Mouse (Mus musculus) MEL (cell line): ENCODE measurements around the gene Itpk1. TPM values are rescaled to one million over a fixed set of nuclear protein-coding genes. Genes with fewer than 3 reads are reported as not detected.

Experiments used
- DNase-seq: peaks from one replicate; pipeline ENCODE4 v3.0.0; 2011; ENCODE audit warnings: low read depth, low spot score
- H3K27ac ChIP-seq: 2 replicates; pipeline ENCODE4 v1.5.1; 2012; ENCODE audit warnings: low read depth, mild to moderate bottlenecking, control low read depth, low read length, moderate library complexity; ENCODE audit not compliant: control insufficient read depth
- H3K27me3 ChIP-seq, 2 experiments: fragments of 150-350 bp in 1 of 2; sonication (generic) in 1 of 2; 2 replicates each; pipeline ENCODE4 v1.6.1; 2012; ENCODE audit warnings: low read length in 2 of 2, mild to moderate bottlenecking in 2 of 2, improper control_type of control experiment in 1 of 2, moderate library complexity in 1 of 2; ENCODE audit not compliant: insufficient read depth in 2 of 2, control insufficient read depth in 1 of 2
- H3K36me3 ChIP-seq, 2 experiments: 2 replicates each; pipeline ENCODE4 v1.6.1; 2012 to 2014; ENCODE audit warnings: low read length in 2 of 2, improper control_type of control experiment in 1 of 2, inconsistent platforms in 1 of 2, mild to moderate bottlenecking in 1 of 2; ENCODE audit not compliant: insufficient read depth in 2 of 2, control insufficient read depth in 1 of 2
- H3K4me1 ChIP-seq, 2 experiments: fragments of 150-350 bp in 1 of 2; sonication (generic) in 1 of 2; 2 replicates each; pipeline ENCODE4 v1.6.1; 2012; ENCODE audit warnings: low read length in 2 of 2, improper control_type of control experiment in 1 of 2, mild to moderate bottlenecking in 1 of 2; ENCODE audit not compliant: insufficient read depth in 2 of 2, control insufficient read depth in 1 of 2
- H3K4me3 ChIP-seq, 2 experiments: fragments of 150-350 bp in 1 of 2; sonication (generic) in 1 of 2; 2 replicates each; pipeline ENCODE4 v1.5.1; 2012; ENCODE audit warnings: low read depth in 2 of 2, low read length in 2 of 2, mild to moderate bottlenecking in 2 of 2, moderate library complexity in 2 of 2, control low read depth in 1 of 2, improper control_type of control experiment in 1 of 2; ENCODE audit not compliant: control insufficient read depth in 1 of 2, insufficient read depth in 1 of 2
- H3K79me2 ChIP-seq: 2 replicates; pipeline ENCODE4 v1.6.1; 2012; ENCODE audit warnings: mild to moderate bottlenecking, low read length, moderate library complexity; ENCODE audit not compliant: control insufficient read depth, poor library complexity, insufficient read depth
- H3K9ac ChIP-seq: 2 replicates; pipeline ENCODE4 v1.6.1; 2012; ENCODE audit warnings: low read depth, mild to moderate bottlenecking, control low read depth, low read length, moderate library complexity; ENCODE audit not compliant: control insufficient read depth, poor library complexity, severe bottlenecking
- H3K9me3 ChIP-seq: fragments of 150-350 bp; sonication (generic); replicated peaks from 2 replicates; pipeline ENCODE4 v1.6.1; 2012; ENCODE audit warnings: mild to moderate bottlenecking, low read length, improper control_type of control experiment, moderate library complexity; ENCODE audit not compliant: insufficient read depth
- BHLHE40 ChIP-seq: IDR thresholded peaks from 2 replicates; pipeline ENCODE4 v1.6.1; 2012; ENCODE audit warnings: low read depth, mild to moderate bottlenecking, inconsistent platforms, low read length, improper control_type of control experiment, borderline replicate concordance
- CHD1 ChIP-seq: IDR thresholded peaks from 2 replicates; pipeline ENCODE4 v1.6.1; 2012; ENCODE audit warnings: low read depth, mild to moderate bottlenecking, inconsistent platforms, low read length, improper control_type of control experiment
- CTCF ChIP-seq, 3 experiments: IDR thresholded peaks in 2 of 3; conservative IDR thresholded peaks in 1 of 3; 2 replicates each; pipeline ENCODE4 v1.5.1; 2011 to 2012; ENCODE audit warnings: low read length in 3 of 3, low read depth in 2 of 3, mild to moderate bottlenecking in 2 of 3, improper control_type of control experiment in 1 of 3, inconsistent platforms in 1 of 3, mixed read lengths in 1 of 3, moderate library complexity in 1 of 3; ENCODE audit not compliant: control insufficient read depth in 1 of 3, insufficient read depth in 1 of 3, poor library complexity in 1 of 3, severe bottlenecking in 1 of 3
- E2F4 ChIP-seq: IDR thresholded peaks from 2 replicates; pipeline ENCODE4 v1.6.1; 2011; ENCODE audit warnings: low read depth, low read length, improper control_type of control experiment, borderline replicate concordance
- ELF1 ChIP-seq: IDR thresholded peaks from 2 replicates; pipeline ENCODE4 v1.6.1; 2014; ENCODE audit warnings: low read depth, mild to moderate bottlenecking, inconsistent platforms, low read length, improper control_type of control experiment, moderate library complexity
- EP300 ChIP-seq, 2 experiments: IDR thresholded peaks; 2 replicates each; pipeline ENCODE4 v1.6.1; 2011; ENCODE audit warnings: improper control_type of control experiment in 2 of 2, low read length in 2 of 2, low read depth in 1 of 2, mild to moderate bottlenecking in 1 of 2
- ETS1 ChIP-seq: IDR thresholded peaks from 2 replicates; pipeline ENCODE4 v1.6.1; 2012; ENCODE audit warnings: low read depth, mild to moderate bottlenecking, inconsistent platforms, low read length, improper control_type of control experiment, moderate library complexity
- GABPA ChIP-seq: IDR thresholded peaks from 2 replicates; pipeline ENCODE4 v1.6.1; 2012; ENCODE audit warnings: low read depth, mild to moderate bottlenecking, inconsistent platforms, low read length, improper control_type of control experiment, moderate library complexity
- GATA1 ChIP-seq: IDR thresholded peaks from 2 replicates; pipeline ENCODE4 v1.6.1; 2011; ENCODE audit warnings: low read depth, low read length, improper control_type of control experiment
- KAT2A ChIP-seq: conservative IDR thresholded peaks from 2 replicates; pipeline ENCODE4 v1.6.1; 2012; ENCODE audit warnings: low read depth, low read length, improper control_type of control experiment, inconsistent platforms
- MAX ChIP-seq: IDR thresholded peaks from 2 replicates; pipeline ENCODE4 v1.6.1; 2011; ENCODE audit warnings: low read length, improper control_type of control experiment
- MXI1 ChIP-seq: IDR thresholded peaks from 2 replicates; pipeline ENCODE4 v1.6.1; 2011; ENCODE audit warnings: mild to moderate bottlenecking, low read depth, low read length, improper control_type of control experiment
- MYB ChIP-seq: IDR thresholded peaks from 2 replicates; pipeline ENCODE4 v1.6.1; 2011; ENCODE audit warnings: mild to moderate bottlenecking, low read depth, low read length, improper control_type of control experiment
- NELFE ChIP-seq: IDR thresholded peaks from 2 replicates; pipeline ENCODE4 v1.6.1; 2011; ENCODE audit warnings: low read depth, low read length, improper control_type of control experiment
- NRF1 ChIP-seq: IDR thresholded peaks from 2 replicates; pipeline ENCODE4 v1.6.1; 2014; ENCODE audit warnings: low read depth, mild to moderate bottlenecking, inconsistent platforms, low read length, improper control_type of control experiment, moderate library complexity; ENCODE audit not compliant: poor library complexity, insufficient read depth, severe bottlenecking
- POLR2AphosphoS2 ChIP-seq: IDR thresholded peaks from 2 replicates; pipeline ENCODE4 v1.6.1; 2011; ENCODE audit warnings: low read length, improper control_type of control experiment
- RAD21 ChIP-seq: IDR thresholded peaks from 2 replicates; pipeline ENCODE4 v1.6.1; 2011; ENCODE audit warnings: mild to moderate bottlenecking, low read depth, low read length, improper control_type of control experiment
- RCOR1 ChIP-seq: IDR thresholded peaks from 2 replicates; pipeline ENCODE4 v1.6.1; 2012; ENCODE audit warnings: low read depth, mild to moderate bottlenecking, inconsistent platforms, low read length, improper control_type of control experiment
- SIN3A ChIP-seq: IDR thresholded peaks from 2 replicates; pipeline ENCODE4 v1.6.1; 2012; ENCODE audit warnings: low read length, improper control_type of control experiment, inconsistent platforms
- SMC3 ChIP-seq: IDR thresholded peaks from 2 replicates; pipeline ENCODE4 v1.6.1; 2011; ENCODE audit warnings: low read depth, low read length, improper control_type of control experiment
- TAL1 ChIP-seq: IDR thresholded peaks from 2 replicates; pipeline ENCODE4 v1.6.1; 2012; ENCODE audit warnings: mild to moderate bottlenecking, inconsistent platforms, low read length, moderate library complexity, mixed read lengths
- TBP ChIP-seq: IDR thresholded peaks from 2 replicates; pipeline ENCODE4 v1.8.0; 2011; ENCODE audit warnings: low read depth, low read length, improper control_type of control experiment
- ZC3H11A ChIP-seq: IDR thresholded peaks from 2 replicates; pipeline ENCODE4 v1.6.1; 2012; ENCODE audit warnings: low read depth, mild to moderate bottlenecking, inconsistent platforms, low read length, improper control_type of control experiment
- ZKSCAN1 ChIP-seq: IDR thresholded peaks from 2 replicates; pipeline ENCODE4 v1.6.1; 2012; ENCODE audit warnings: low read depth, mild to moderate bottlenecking, inconsistent platforms, low read length, improper control_type of control experiment, moderate library complexity
- ZMIZ1 ChIP-seq: IDR thresholded peaks from 2 replicates; pipeline ENCODE4 v1.6.1; 2012; ENCODE audit warnings: low read depth, mild to moderate bottlenecking, inconsistent platforms, low read length, improper control_type of control experiment, moderate library complexity
- ZNF384 ChIP-seq: IDR thresholded peaks from 2 replicates; pipeline ENCODE4 v1.6.1; 2012; ENCODE audit warnings: low read depth, mild to moderate bottlenecking, inconsistent platforms, low read length, improper control_type of control experiment
- polyA plus RNA-seq, 2 experiments: library from polyadenylated mRNA; stranded (reverse) in 1 of 2; unstranded in 1 of 2; fragments of >175 nt in 1 of 2; fragments of >200 nt in 1 of 2; gene quantifications; 2 replicates each; pipeline versions ENCODE4 v1.2.1 to v1.2.4; 2012; ENCODE audit warnings: low replicate concordance in 2 of 2, low read depth in 1 of 2; ENCODE audit not compliant: insufficient read length in 2 of 2, insufficient read depth in 1 of 2, missing spikeins in 1 of 2
- total RNA-seq: library from RNA; depleted of rRNA; stranded (reverse); fragments of 300-350 nt; gene quantifications from 2 replicates; pipeline ENCODE4 v1.2.3, GENCODE M21; 2012

The Itpk1 gene
- total and polyA plus RNA-seq, 3 experiments, result 12.0 to 25.7 TPM; not detected in 1

DNA sequence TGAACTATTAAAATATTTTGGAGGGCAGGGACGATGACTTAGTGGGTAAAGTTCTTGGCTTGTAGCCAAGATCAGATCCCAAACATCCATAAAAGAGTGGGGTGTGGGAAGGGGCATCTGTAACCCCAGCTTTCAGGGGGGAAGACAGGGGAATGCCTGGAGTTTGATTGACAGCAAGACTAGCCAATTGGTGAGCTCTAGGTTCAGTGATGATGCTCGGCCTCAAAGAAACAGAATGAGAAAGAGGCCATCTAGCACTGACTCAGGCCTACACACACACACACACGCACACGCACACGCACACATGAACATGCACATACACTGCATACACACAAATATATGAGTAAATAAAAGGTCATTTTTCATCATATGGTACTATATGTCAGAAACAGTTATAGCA, 5.2 kb upstream of the Itpk1 start:
- H3K27me3 ChIP-seq, result no peaks in the 10 kb centered on the region
- H3K9me3 ChIP-seq, result no peaks in the 10 kb centered on the region
- H3K27ac ChIP-seq, result no peak overlapping the region
- no peak overlapping the region for H3K4me3 ChIP-seq
- peak; percentile 29 for DNase-seq
- peaks cover 0 to 5% of the 10 kb centered on the region in 2 experiments; a peak in 2 of 4 replicates for H3K36me3 ChIP-seq
- TF ChIP-seq MYB, result no peak
- TF ChIP-seq, all 39 proteins: peak for 0
- peaks cover 2% of the 10 kb centered on the region; the same call in 1 of the 2 replicates for H3K79me2 ChIP-seq
- H3K9ac ChIP-seq, result no peak overlapping the region
- peaks cover 9 to 11% of the 10 kb centered on the region in 2 experiments for H3K4me1 ChIP-seq

DNA sequence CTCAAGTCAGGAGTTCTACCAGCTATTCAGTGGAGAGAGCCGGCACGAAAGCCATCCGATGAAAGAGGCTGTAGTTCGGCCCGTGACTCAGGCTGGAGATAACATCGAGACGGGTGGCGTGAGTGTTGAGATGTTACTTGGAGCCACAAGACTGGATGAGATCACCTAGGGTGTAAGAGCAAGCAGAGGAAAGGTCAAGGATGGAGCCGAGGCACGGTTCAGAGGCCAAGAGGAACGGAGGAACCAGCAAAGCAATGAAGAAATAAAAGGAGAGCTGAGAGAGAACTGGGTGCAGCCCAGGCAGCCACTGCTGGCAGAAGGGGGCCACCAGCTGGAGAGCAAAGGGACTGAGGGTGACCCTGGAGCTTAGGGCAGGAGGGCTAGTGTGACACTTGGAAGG, 3.5 kb upstream of the Itpk1 start:
- TF ChIP-seq NELFE (peak; percentile 43; the same call in 1 of the 2 replicates), ETS1 (peak; percentile 13; the same call in 1 of the 2 replicates), ZC3H11A (0 out of 2 replicates have a peak, but pooled peaks have one; percentile 23), MYB (no peak), BHLHE40 (peak; percentile 90), SMC3 (peak; percentile 41), MXI1 (peak; percentile 51; the same call in 1 of the 2 replicates), GATA1 (peak; percentile 41; the same call in 1 of the 2 replicates), CTCF (IDR thresholded peaks at IDR 0.05 in 2 of 3, conservative IDR thresholded peaks at IDR 0.05 in 1 of 3; ENCODE audit: control insufficient read depth in 1 of 3, insufficient read depth in 1 of 3, low read depth in 2 of 3, low read length in 3 of 3, poor library complexity in 1 of 3, severe bottlenecking in 1 of 3) (peak; percentile 22 to 54 (median 53); a peak in 4 of 6 replicates), TAL1 (no peak), RAD21 (peak; percentile 38), MAX (no peak)
- TF ChIP-seq, all 39 proteins: peak for 9
- Histone ChIP-seq H3K4me3 (peak overlapping the region; percentile 76 to 91), H3K27ac (peak overlapping the region; percentile 42), H3K79me2 (peaks cover 10% of the 10 kb centered on the region), H3K27me3 (no peaks in the 10 kb centered on the region), H3K9ac (peak overlapping the region; percentile 69), H3K9me3 (no peaks in the 10 kb centered on the region), H3K4me1 (peaks cover 9 to 15% of the 10 kb centered on the region in 2 experiments), H3K36me3 (peaks cover 0 to 5% of the 10 kb centered on the region in 2 experiments; a peak in 2 of 4 replicates)
- peak; percentile 72 for DNase-seq

DNA sequence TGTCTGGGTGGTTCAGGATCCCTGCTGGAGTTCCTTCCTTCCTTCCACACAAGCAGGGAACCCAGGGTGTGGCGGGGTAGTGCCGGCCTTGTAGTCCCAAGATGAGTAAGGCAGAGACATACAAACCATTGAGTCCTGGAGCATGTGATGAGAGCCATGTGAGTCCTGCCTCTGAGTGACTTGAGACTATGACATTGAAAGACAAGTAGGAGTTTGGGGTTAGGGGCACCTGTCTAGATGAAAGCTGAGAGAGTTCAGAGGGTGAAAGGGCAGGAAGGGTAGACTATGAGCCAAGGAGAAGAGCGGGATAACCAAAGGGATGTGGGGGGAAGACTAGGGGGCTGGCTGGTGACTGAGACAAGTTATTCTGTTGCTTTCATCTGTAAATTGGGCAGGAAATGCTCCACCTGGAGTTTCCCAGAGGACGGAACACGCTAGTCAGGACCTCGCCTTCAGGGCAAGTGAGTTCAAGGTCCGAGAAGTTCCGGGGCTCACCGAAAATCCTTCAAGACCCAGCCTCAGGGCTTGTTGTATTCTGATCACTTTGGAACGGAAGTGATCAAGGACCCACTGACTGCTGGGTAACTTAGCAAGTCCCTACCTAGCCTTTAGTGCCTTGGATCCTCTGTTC, 2.2 kb upstream of the Itpk1 start:
- TF ChIP-seq RAD21 (no peak), KAT2A (no peak), TBP (no peak), SIN3A (no peak), ZKSCAN1 (no peak), ZNF384 (no peak), BHLHE40 (no peak), EP300 (IDR thresholded peaks at IDR 0.05; ENCODE audit: low read depth in 1 of 2, low read length in 2 of 2) (no peak), NRF1 (no peak), GABPA (no peak), RCOR1 (no peak), E2F4 (no peak), CTCF (IDR thresholded peaks at IDR 0.05 in 2 of 3, conservative IDR thresholded peaks at IDR 0.05 in 1 of 3; ENCODE audit: control insufficient read depth in 1 of 3, insufficient read depth in 1 of 3, low read depth in 2 of 3, low read length in 3 of 3, poor library complexity in 1 of 3, severe bottlenecking in 1 of 3) (no peak), POLR2AphosphoS2 (no peak), CHD1 (no peak), ZMIZ1 (no peak), ELF1 (no peak)
- peaks cover 0 to 5% of the 10 kb centered on the region in 2 experiments; a peak in 2 of 4 replicates for H3K36me3 ChIP-seq
- H3K79me2 ChIP-seq, result peaks cover 14% of the 10 kb centered on the region
- H3K27ac ChIP-seq, result no peak overlapping the region
- no peak overlapping the region for H3K4me3 ChIP-seq
- H3K9me3 ChIP-seq, result no peaks in the 10 kb centered on the region
- H3K27me3 ChIP-seq, result no peaks in the 10 kb centered on the region
- H3K4me1 ChIP-seq, result peaks cover 9 to 20% of the 10 kb centered on the region in 2 experiments
- peak; percentile 25 for DNase-seq
- H3K9ac ChIP-seq, result no peak overlapping the region
